Mouse (Mus musculus) stomach, postnatal 0 days (tissue): Measurements from ENCODE around the gene Hist1h3c. TPM values are rescaled to one million over a fixed set of nuclear protein-coding genes. Genes with fewer than 3 reads are reported as not detected.

Source experiments
- ATAC-seq: fragments of 200-750 bp; cut with Nextera tagmentation; 2 replicates; pipeline ENCODE4 v1.8.0; 2017; ENCODE audit not compliant: low FRiP score, low TSS enrichment
- DNase-seq: peaks from one replicate; pipeline ENCODE4 v3.0.0-alpha.2; 2016; ENCODE audit warnings: low spot score
- H3K27ac ChIP-seq: fragments of 300-500 bp; sonication (generic); replicated peaks from 2 replicates; pipeline ENCODE4 v1.5.1; 2014; ENCODE audit warnings: mild to moderate bottlenecking, control low read depth
- H3K27me3 ChIP-seq: fragments of 300-500 bp; sonication (generic); 2 replicates; pipeline ENCODE4 v1.6.1; 2014; ENCODE audit warnings: low read length; ENCODE audit not compliant: control insufficient read depth, insufficient read depth
- H3K36me3 ChIP-seq: fragments of 300-500 bp; sonication (generic); 2 replicates; pipeline ENCODE4 v1.6.1; 2014; ENCODE audit warnings: low read length, mixed read lengths; ENCODE audit not compliant: control insufficient read depth, insufficient read depth
- H3K4me1 ChIP-seq: fragments of 300-500 bp; sonication (generic); replicated peaks from 2 replicates; pipeline ENCODE4 v1.6.1; 2014; ENCODE audit warnings: antibody characterized with exemption; ENCODE audit not compliant: control insufficient read depth, insufficient read depth
- H3K4me2 ChIP-seq: fragments of 300-500 bp; sonication (generic); replicated peaks from 2 replicates; pipeline ENCODE4 v1.6.1; 2014; ENCODE audit warnings: low read depth, mild to moderate bottlenecking, control low read depth, moderate library complexity
- H3K4me3 ChIP-seq: fragments of 300-500 bp; sonication (generic); 2 replicates; pipeline ENCODE4 v1.5.1; 2014; ENCODE audit warnings: low read depth, low read length, control low read depth
- H3K9ac ChIP-seq: fragments of 300-500 bp; sonication (generic); 2 replicates; pipeline ENCODE4 v1.6.1; 2014; ENCODE audit warnings: mild to moderate bottlenecking, low read length, control low read depth, mixed read lengths
- H3K9me3 ChIP-seq: fragments of 300-500 bp; sonication (generic); 2 replicates; pipeline ENCODE4 v1.6.1; 2016; ENCODE audit warnings: low read length; ENCODE audit not compliant: control insufficient read depth
- CTCF ChIP-seq: IDR thresholded peaks from 2 replicates; pipeline ENCODE4 v1.5.1; 2016; ENCODE audit warnings: antibody characterized with exemption, low read depth, mild to moderate bottlenecking, moderate library complexity
- EP300 ChIP-seq: optimal IDR thresholded peaks from 2 replicates; pipeline ENCODE3; 2016; ENCODE audit warnings: antibody characterized with exemption
- WGBS: fragments of 180-500 bp; shearing (Covaris S2); extraction: QIAGEN DNeasy Blood & Tissue Kit; methylation state at CpG from one replicate; pipeline ENCODE4 v1.1.7; 2014; 5-methylcytosine and 5-hydroxymethylcytosine counted together
- polyA plus RNA-seq: library from polyadenylated mRNA; unstranded; fragments of >200 nt; fragmentation: Nextera tagmentation; extraction: Ambion mirVana; gene quantifications from 2 replicates; pipeline ENCODE4 v1.2.1, GENCODE M21; 2015

Hist1h3c gene
- polyA plus RNA-seq, 1 experiment from 2014 or later: 1.8 TPM

GRCm38 (mm10) chr13:23742007-23742406 lies 3.4 kb downstream of the Hist1h3c start:
- ATAC-seq (no peak), DNase-seq (no peak)
- no peaks in the 10 kb centered on the region for H3K9me3 ChIP-seq
- no peak overlapping the region for H3K4me2 ChIP-seq
- no peaks in the 10 kb centered on the region for H3K36me3 ChIP-seq
- no peak overlapping the region for H3K27ac ChIP-seq
- no peak overlapping the region for H3K4me3 ChIP-seq
- H3K9ac ChIP-seq: no peak overlapping the region
- no peaks in the 10 kb centered on the region for H3K4me1 ChIP-seq
- no peaks in the 10 kb centered on the region for H3K27me3 ChIP-seq
- TF ChIP-seq CTCF: no peak
- no peak for TF ChIP-seq EP300

GRCm38 (mm10) chr13:23740910-23741309 lies 4.5 kb downstream of the Hist1h3c start:
- no peaks in the 10 kb centered on the region for H3K9me3 ChIP-seq
- no peak for ATAC-seq
- H3K9ac ChIP-seq: no peak overlapping the region
- no peaks in the 10 kb centered on the region for H3K36me3 ChIP-seq
- WGBS: 46% methylated on average over 5 of the region's 5 CpGs
- H3K4me2 ChIP-seq: peak overlapping the region; percentile 84; the same call in 1 of the 2 replicates
- H3K27ac ChIP-seq: no peak overlapping the region
- no peak for TF ChIP-seq CTCF
- no peak for TF ChIP-seq EP300
- H3K4me1 ChIP-seq: no peaks in the 10 kb centered on the region
- DNase-seq: no peak
- no peak overlapping the region for H3K4me3 ChIP-seq
- no peaks in the 10 kb centered on the region for H3K27me3 ChIP-seq

- peak overlapping the region; percentile 84 for H3K4me2 ChIP-seq
- WGBS: 14% methylated on average over 13 of the region's 13 CpGs
- TF ChIP-seq CTCF (no peak), EP300 (no peak)
Measured at GRCm38 (mm10) chr13:23740256-23740840, 5.1 kb downstream of the Hist1h3c start.

GRCm38 (mm10) chr13:23739922-23740252 lies 5.5 kb downstream of the Hist1h3c start:
- H3K9ac ChIP-seq: peak overlapping the region; percentile 88
- H3K36me3 ChIP-seq: no peaks in the 10 kb centered on the region
- peak overlapping the region; percentile 84 for H3K4me2 ChIP-seq
- peak overlapping the region; percentile 96 for H3K27ac ChIP-seq
- WGBS: under 1% methylated on average over 14 of the region's 14 CpGs
- H3K9me3 ChIP-seq: no peaks in the 10 kb centered on the region
- H3K27me3 ChIP-seq: no peaks in the 10 kb centered on the region
- ATAC-seq: no peak
- DNase-seq: no peak
- no peaks in the 10 kb centered on the region for H3K4me1 ChIP-seq
- H3K4me3 ChIP-seq: peak overlapping the region; percentile 55
- no peak for TF ChIP-seq EP300
- no peak for TF ChIP-seq CTCF

More at GRCm38 (mm10) chr13:23740256-23740840, 5.1 kb downstream of the Hist1h3c start:
- Histone ChIP-seq H3K36me3 (no peaks in the 10 kb centered on the region), H3K27ac (peak overlapping the region; percentile 96), H3K9me3 (no peaks in the 10 kb centered on the region), H3K9ac (peak overlapping the region; percentile 88), H3K27me3 (no peaks in the 10 kb centered on the region), H3K4me3 (peak overlapping the region; percentile 55), H3K4me1 (no peaks in the 10 kb centered on the region)
- ATAC-seq (no peak), DNase-seq (no peak)

- H3K4me3 ChIP-seq: peak overlapping the region; percentile 55
- peak; percentile 85 for ATAC-seq
- 0% methylated on average over 38 of the region's 39 CpGs for WGBS
- H3K9me3 ChIP-seq: no peaks in the 10 kb centered on the region
- no peaks in the 10 kb centered on the region for H3K27me3 ChIP-seq
- H3K9ac ChIP-seq: peak overlapping the region; percentile 88
- H3K36me3 ChIP-seq: no peaks in the 10 kb centered on the region
- TF ChIP-seq EP300 (peak; percentile 42), CTCF (no peak)
- no peaks in the 10 kb centered on the region for H3K4me1 ChIP-seq
- DNase-seq: peak; percentile 93
- peak overlapping the region; percentile 96 for H3K27ac ChIP-seq
- peak overlapping the region; percentile 84 for H3K4me2 ChIP-seq
Measured at GRCm38 (mm10) chr13:23739069-23739921, 6.1 kb downstream of the Hist1h3c start.

- under 1% methylated on average over 29 of the region's 38 CpGs for WGBS
- Histone ChIP-seq H3K27ac (peak within 1 kb of the TSS; percentile 96), H3K9ac (peak within 1 kb of the TSS; percentile 88), H3K27me3 (no peaks in the 10 kb centered on the region), H3K4me2 (peak within 1 kb of the TSS; percentile 84), H3K9me3 (no peaks in the 10 kb centered on the region), H3K4me1 (no peaks in the 10 kb centered on the region), H3K4me3 (peak within 1 kb of the TSS; percentile 55), H3K36me3 (no peaks in the 10 kb centered on the region)
- ATAC-seq: peak; percentile 93
- TF ChIP-seq CTCF: peak; percentile 47
- TF ChIP-seq EP300: no peak
- peak; percentile 94 for DNase-seq
Measured at GRCm38 (mm10) chr13:23738677-23739068, 6.7 kb downstream of the Hist1h3c start, which contains the start of gene Hist1h1c. TSS of gene Hist1h1c (plus strand) at chr13:23738808.
